Mouse (Mus musculus) cerebellum, adult 18-20 months (tissue): ENCODE data around the gene Cryab.

ENCODE experiments used
- DNase-seq, 2 experiments: peaks; one replicate each; pipeline ENCODE4 v3.0.0; 2021

Cryab gene

GRCm38 (mm10) chr9:50745806-50746205 is 5.3 kb upstream of the Cryab start:
- no peak for DNase-seq

GRCm38 (mm10) chr9:50746214-50746677 is 4.9 kb upstream of the Cryab start, which contains the start of gene 2310030G06Rik:
Gene 2310030G06Rik, minus strand, starts transcription at chr9:50746536.
- peak; percentile 41 to 52 for DNase-seq

GRCm38 (mm10) chr9:50750706-50751105 is 419 bp upstream of the Cryab start:
- DNase-seq: no peak

GRCm38 (mm10) chr9:50752054-50752602 is 1.0 kb downstream of the Cryab start, which contains the start of gene Hspb2:
Gene Hspb2, minus strand, starts transcription at chr9:50752354.
- DNase-seq: no peak

GRCm38 (mm10) chr9:50752784-50753615 is 1.9 kb downstream of the Cryab start:
- DNase-seq: peak; percentile 69 to 76

- DNase-seq: no peak
Measured at GRCm38 (mm10) chr9:50753947-50754346, 2.8 kb downstream of the Cryab start.

- DNase-seq: no peak
Measured at GRCm38 (mm10) chr9:50756711-50757110, 5.6 kb downstream of the Cryab start.

- no peak for DNase-seq
Measured at GRCm38 (mm10) chr9:50761520-50762243, 10.6 kb downstream of the Cryab start.

GRCm38 (mm10) chr9:50763331-50763730 is 12.2 kb downstream of the Cryab start:
- no peak for DNase-seq

- DNase-seq: no peak
Measured at GRCm38 (mm10) chr9:50767531-50768106, 16.5 kb downstream of the Cryab start.

- DNase-seq: peak; percentile 99
Measured at GRCm38 (mm10) chr9:50768107-50769002, 17.2 kb downstream of the Cryab start, which contains the start of gene Fdxacb1. Gene Fdxacb1, plus strand, starts transcription at chr9:50768236.

GRCm38 (mm10) chr9:50770011-50770410 is 18.9 kb downstream of the Cryab start:
- no peak for DNase-seq

- DNase-seq: no peak
Measured at GRCm38 (mm10) chr9:50774026-50774462, 22.9 kb downstream of the Cryab start.

GRCm38 (mm10) chr9:50774991-50775612 is 24.0 kb downstream of the Cryab start, which contains the start of the genes Alg9 and 1110032A03Rik:
Gene Alg9, plus strand, starts transcription at chr9:50775019.
Gene 1110032A03Rik, minus strand, starts transcription at chr9:50775520.
- peak; percentile 86 to 92 for DNase-seq

- DNase-seq: no peak
Measured at GRCm38 (mm10) chr9:50775662-50776126, 24.6 kb downstream of the Cryab start.

- DNase-seq: no peak
Measured at GRCm38 (mm10) chr9:50776162-50776760, 25.1 kb downstream of the Cryab start.

- DNase-seq: peak in 1 of 2 experiments; percentile 24
Measured at GRCm38 (mm10) chr9:50782155-50782554, 31.0 kb downstream of the Cryab start.

- no peak for DNase-seq
Measured at GRCm38 (mm10) chr9:50795266-50795665, 44.1 kb downstream of the Cryab start.

- DNase-seq: no peak
Measured at GRCm38 (mm10) chr9:50796776-50797175, 45.7 kb downstream of the Cryab start.

- DNase-seq: no peak
Measured at GRCm38 (mm10) chr9:50797641-50798040, 46.5 kb downstream of the Cryab start.

- no peak for DNase-seq
Measured at GRCm38 (mm10) chr9:50798368-50798767, 47.2 kb downstream of the Cryab start.
